Mouse (Mus musculus) heart, embryonic 11.5 days (tissue): ENCODE results near the gene Olfr157. TPM values are rescaled to one million over a fixed set of nuclear protein-coding genes. Genes with fewer than 3 reads are reported as not detected.
"Not testable (repeated sequence)": the region's sequence is repeated elsewhere in the genome, so short reads cannot be mapped to it uniquely, and the experiment has no call there.

Experiments used
- ATAC-seq: fragments of 200-750 bp; cut with Nextera tagmentation; replicated peaks from 2 replicates; pipeline ENCODE4 v1.8.0; 2017; ENCODE audit warnings: moderate library complexity; ENCODE audit not compliant: insufficient number of reproducible peaks, low FRiP score, low TSS enrichment
- H3K27ac ChIP-seq: fragments of 300-500 bp; sonication (generic); 2 replicates; pipeline ENCODE4 v1.5.1; 2014; ENCODE audit warnings: mild to moderate bottlenecking, low read depth, low read length
- H3K27me3 ChIP-seq: fragments of 300-500 bp; sonication (generic); 2 replicates; pipeline ENCODE4 v1.6.1; 2014; ENCODE audit warnings: mild to moderate bottlenecking, low read length, mixed read lengths; ENCODE audit not compliant: control insufficient read depth, insufficient read depth
- H3K36me3 ChIP-seq: fragments of 300-500 bp; sonication (generic); 2 replicates; pipeline ENCODE4 v1.6.1; 2014; ENCODE audit warnings: mild to moderate bottlenecking, low read length, moderate library complexity, mixed read lengths; ENCODE audit not compliant: control insufficient read depth, insufficient read depth
- H3K4me1 ChIP-seq: fragments of 300-500 bp; sonication (generic); 2 replicates; pipeline ENCODE4 v1.6.1; 2014; ENCODE audit warnings: low read length; ENCODE audit not compliant: control insufficient read depth, insufficient read depth
- H3K4me2 ChIP-seq: fragments of 300-500 bp; sonication (generic); 2 replicates; pipeline ENCODE4 v1.6.1; 2014; ENCODE audit warnings: mild to moderate bottlenecking, moderate library complexity
- H3K4me3 ChIP-seq: fragments of 300-500 bp; sonication (generic); 2 replicates; pipeline ENCODE4 v1.5.1; 2014; ENCODE audit warnings: low read depth, low read length
- H3K9ac ChIP-seq: fragments of 300-500 bp; sonication (generic); 2 replicates; pipeline ENCODE4 v1.6.1; 2014; ENCODE audit warnings: mild to moderate bottlenecking, low read depth, low read length, moderate library complexity
- H3K9me3 ChIP-seq: fragments of 300-500 bp; sonication (generic); replicated peaks from 2 replicates; pipeline ENCODE4 v1.6.1; 2016; ENCODE audit warnings: low read length; ENCODE audit not compliant: control insufficient read depth
- WGBS: fragments of 180-500 bp; shearing (Covaris S2); extraction: QIAGEN DNeasy Blood & Tissue Kit; methylation state at CpG from one replicate; pipeline ENCODE4 v1.1.7; 2014; ENCODE audit not compliant: insufficient replicate concordance; 5-methylcytosine and 5-hydroxymethylcytosine counted together
- polyA plus RNA-seq: library from polyadenylated mRNA; unstranded; fragments of >200 nt; fragmentation: Nextera tagmentation; extraction: Ambion mirVana; gene quantifications from 2 replicates; pipeline ENCODE4 v1.2.1, GENCODE M21; 2014

The Olfr157 gene
- polyA plus RNA-seq, 1 experiment from 2014 or later = 0.03 TPM

DNA sequence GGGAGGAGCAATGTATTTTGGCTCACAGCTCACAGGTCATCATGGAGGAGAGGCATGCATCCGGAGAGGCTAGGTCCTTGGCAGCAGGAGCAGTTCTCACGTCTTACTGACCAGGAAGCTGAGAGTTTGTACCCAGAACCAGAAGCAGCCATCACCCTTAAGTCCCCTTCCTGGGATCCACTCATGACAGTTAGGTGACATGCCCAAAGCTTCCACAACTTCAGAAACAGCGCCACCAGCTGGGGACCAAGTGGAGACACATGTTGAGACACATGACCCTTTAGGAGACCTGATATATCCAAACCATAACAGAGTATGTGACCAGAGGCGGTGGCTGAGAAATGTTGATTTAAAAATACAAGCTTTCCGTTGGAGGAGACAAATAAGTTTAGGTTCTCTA lies 8.0 kb downstream of the Olfr157 start:
- Histone ChIP-seq H3K4me2 (no peak overlapping the region), H3K9ac (no peak overlapping the region), H3K36me3 (no peaks in the 10 kb centered on the region), H3K9me3 (no peaks in the 10 kb centered on the region), H3K27me3 (no peaks in the 10 kb centered on the region), H3K27ac (no peak overlapping the region), H3K4me1 (no peaks in the 10 kb centered on the region), H3K4me3 (no peak overlapping the region)
- 58% methylated on average over 5 of the region's 5 CpGs for WGBS
- ATAC-seq = no peak

DNA sequence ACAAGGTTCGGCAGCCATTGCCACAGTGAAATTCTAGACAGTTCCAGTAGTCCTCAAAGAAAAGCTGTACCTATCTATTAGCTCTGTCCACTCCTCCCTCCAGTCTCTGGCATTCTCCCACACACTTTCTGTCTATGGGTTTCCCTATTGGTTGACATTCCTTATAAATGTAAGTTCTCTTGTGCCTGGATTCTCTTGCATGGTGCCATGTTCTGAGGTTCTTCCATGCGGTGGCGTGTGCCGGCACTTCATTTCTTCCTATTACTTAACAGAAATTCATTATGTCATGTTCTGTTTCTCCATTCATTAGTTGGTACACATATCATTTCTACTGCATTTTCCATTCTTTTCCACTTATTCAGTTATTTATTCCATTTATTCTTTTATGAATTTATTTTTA lies 11.2 kb downstream of the Olfr157 start:
- H3K27me3 ChIP-seq = no peaks in the 10 kb centered on the region
- no peaks in the 10 kb centered on the region for H3K36me3 ChIP-seq
- no peak overlapping the region for H3K4me2 ChIP-seq
- no peak overlapping the region for H3K27ac ChIP-seq
- H3K9me3 ChIP-seq = no peaks in the 10 kb centered on the region
- H3K4me3 ChIP-seq = no peak overlapping the region
- no peak for ATAC-seq
- H3K9ac ChIP-seq = no peak overlapping the region
- H3K4me1 ChIP-seq = no peaks in the 10 kb centered on the region
- WGBS = 85% methylated on average over 4 of the region's 4 CpGs

DNA sequence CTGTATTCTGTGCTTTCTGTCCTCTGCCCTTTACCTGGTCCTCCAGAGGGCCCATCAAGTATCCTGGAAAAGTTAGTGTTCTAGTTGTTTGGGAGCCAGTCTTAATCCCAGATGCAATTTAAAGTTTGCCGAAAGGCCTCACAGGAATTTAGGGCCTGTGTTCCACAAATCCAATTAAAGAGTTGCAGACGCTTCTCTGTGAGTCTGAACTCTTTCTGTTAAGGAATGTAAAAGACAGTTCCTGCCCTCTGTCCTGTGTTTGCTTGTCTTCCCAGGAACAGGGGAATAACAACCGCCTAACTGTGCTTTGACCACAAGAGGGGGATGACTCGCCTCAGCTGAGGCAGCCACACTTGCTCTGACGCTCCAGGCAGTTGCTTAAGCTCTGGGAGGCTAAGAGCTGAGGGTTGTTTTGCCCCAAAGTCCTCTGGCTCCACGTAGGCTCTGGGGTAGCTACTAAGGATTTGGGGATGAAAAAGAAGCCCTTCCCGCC lies 16.1 kb downstream of the Olfr157 start, which contains the start of gene Olfr156:
Gene Olfr156, minus strand, starts transcription at position 51 of the 493 bp plus-strand sequence.
- Histone ChIP-seq H3K4me2 (no peak within 1 kb of the TSS), H3K4me1 (no peaks in the 10 kb centered on the region), H3K9ac (no peak within 1 kb of the TSS), H3K9me3 (no peaks in the 10 kb centered on the region), H3K27ac (no peak within 1 kb of the TSS), H3K27me3 (no peaks in the 10 kb centered on the region), H3K36me3 (no peaks in the 10 kb centered on the region), H3K4me3 (no peak within 1 kb of the TSS)
- WGBS = 9% methylated on average over 7 of the region's 7 CpGs
- no peak for ATAC-seq

DNA sequence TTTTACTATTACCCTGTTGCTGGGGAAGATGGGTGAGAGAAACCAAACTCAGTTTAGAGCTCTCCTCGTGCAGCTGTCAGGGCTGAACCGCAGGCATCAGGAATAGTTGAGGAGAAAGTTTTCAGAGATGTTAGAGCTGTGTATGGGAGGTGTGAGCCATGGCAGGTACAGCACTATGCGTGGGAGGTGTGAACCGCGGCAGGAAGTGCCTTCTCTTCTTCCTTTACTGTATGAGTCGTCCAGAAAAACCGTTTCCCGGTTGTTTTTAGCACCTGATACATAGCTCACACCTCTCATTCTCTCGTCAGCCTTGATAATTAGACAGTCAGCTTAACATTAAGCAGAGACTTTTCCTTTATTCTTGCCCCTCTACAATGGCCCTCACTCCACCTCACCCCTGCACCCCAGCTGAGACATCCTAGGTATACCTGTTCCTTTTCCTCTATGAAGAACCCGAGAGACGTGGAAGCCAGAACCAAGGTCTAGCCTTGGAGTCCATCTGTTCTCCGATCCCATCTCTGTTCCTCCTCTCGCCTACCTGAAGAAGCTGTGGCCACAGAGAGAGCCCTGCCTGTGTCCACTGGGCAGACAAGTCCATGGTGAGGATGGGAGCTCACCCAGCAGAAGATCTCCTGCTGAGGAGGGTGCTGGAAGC lies 17.0 kb downstream of the Olfr157 start:
- no peak for ATAC-seq

DNA sequence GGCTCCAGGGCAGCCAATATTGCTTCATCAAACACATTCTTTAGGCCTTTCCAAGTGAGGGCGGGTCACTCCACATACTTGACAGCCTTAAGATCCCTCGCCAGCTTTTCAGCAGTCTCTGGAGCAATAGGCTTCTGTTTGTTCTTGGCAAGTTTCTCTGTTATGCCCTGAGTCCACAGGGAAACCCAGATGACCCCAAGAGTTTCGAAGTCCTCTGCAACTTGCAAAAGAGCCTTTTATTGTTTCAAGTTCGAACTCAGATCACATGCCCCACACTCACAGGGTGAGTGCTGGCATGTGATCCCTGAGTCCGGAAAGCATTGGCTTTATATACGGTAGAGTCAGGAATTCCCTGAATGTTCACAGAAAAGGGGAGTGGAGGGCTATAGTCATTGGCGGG lies 41.1 kb downstream of the Olfr157 start:
- WGBS = 73% methylated on average over 7 of the region's 7 CpGs
- H3K4me3 ChIP-seq = no peak overlapping the region
- H3K9me3 ChIP-seq = no peaks in the 10 kb centered on the region

More for the DNA sequence above, 17.0 kb downstream of the Olfr157 start:
- no peaks in the 10 kb centered on the region for H3K4me1 ChIP-seq
- no peak overlapping the region for H3K9ac ChIP-seq
- H3K36me3 ChIP-seq = no peaks in the 10 kb centered on the region
- 66% methylated on average over 13 of the region's 13 CpGs for WGBS
- H3K4me2 ChIP-seq = no peak overlapping the region
- no peaks in the 10 kb centered on the region for H3K9me3 ChIP-seq
- H3K27ac ChIP-seq = no peak overlapping the region
- H3K27me3 ChIP-seq = no peaks in the 10 kb centered on the region
- H3K4me3 ChIP-seq = no peak overlapping the region

DNA sequence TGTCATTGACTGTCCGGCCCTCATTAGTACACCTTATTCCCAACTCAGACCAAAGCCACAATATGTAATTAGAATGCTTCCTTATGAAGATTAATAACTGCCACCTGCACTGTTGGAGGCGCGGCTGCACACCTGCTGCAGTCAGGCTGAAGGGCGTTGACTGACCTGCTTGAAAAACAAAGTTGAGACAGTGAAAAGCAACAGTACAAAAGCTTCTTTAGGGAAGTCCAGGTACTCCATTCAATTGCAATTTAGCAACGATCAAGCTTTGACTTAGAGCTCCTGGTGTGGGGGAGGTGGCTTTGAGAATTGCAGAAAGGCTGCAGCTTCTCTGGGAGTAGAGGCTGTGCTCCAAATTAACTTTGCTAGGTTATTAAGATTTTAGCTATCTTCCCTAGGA lies 44.2 kb downstream of the Olfr157 start:
- not testable (repeated sequence) for ATAC-seq, H3K36me3 ChIP-seq, H3K27me3 ChIP-seq, H3K4me2 ChIP-seq, H3K4me1 ChIP-seq, H3K9ac ChIP-seq, H3K9me3 ChIP-seq, H3K27ac ChIP-seq, H3K4me3 ChIP-seq
- 79% methylated on average over 5 of the region's 5 CpGs for WGBS

More for the DNA sequence above, 41.1 kb downstream of the Olfr157 start:
- Histone ChIP-seq H3K27me3 (no peaks in the 10 kb centered on the region), H3K27ac (no peak overlapping the region), H3K4me2 (no peak overlapping the region), H3K36me3 (no peaks in the 10 kb centered on the region), H3K9ac (no peak overlapping the region), H3K4me1 (no peaks in the 10 kb centered on the region)
- no peak for ATAC-seq

DNA sequence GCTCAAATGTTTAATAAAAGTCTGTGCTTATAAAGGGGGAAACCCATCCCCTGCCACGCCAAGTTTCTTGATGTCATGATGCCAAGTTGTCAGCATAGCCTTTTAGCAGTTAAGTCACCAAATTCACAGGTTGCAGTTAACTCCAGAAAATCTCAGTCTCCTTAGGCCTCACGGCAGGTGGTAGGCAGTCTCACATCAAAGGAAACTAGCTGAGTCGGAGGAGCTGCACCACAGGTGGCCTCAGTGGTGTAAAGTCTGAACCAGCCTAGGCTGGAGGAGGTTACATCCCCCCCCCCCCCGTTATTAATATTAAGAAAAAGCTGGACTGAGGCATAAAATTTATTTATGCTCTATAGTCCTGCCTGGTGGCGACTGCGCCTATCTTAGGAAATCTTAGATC lies 44.7 kb downstream of the Olfr157 start:
- H3K36me3 ChIP-seq = no peaks in the 10 kb centered on the region
- no peak overlapping the region for H3K4me3 ChIP-seq
- no peaks in the 10 kb centered on the region for H3K9me3 ChIP-seq
- no peak overlapping the region for H3K4me2 ChIP-seq
- ATAC-seq = no peak
- WGBS = 60% methylated on average over 6 of the region's 6 CpGs
- no peaks in the 10 kb centered on the region for H3K4me1 ChIP-seq
- H3K9ac ChIP-seq = no peak overlapping the region
- H3K27me3 ChIP-seq = no peaks in the 10 kb centered on the region
- no peak overlapping the region for H3K27ac ChIP-seq
